Mouse (Mus musculus) c-Kit-negative CD71-positive TER-119-positive erythroid progenitor cells, embryonic 14.5 days (primary cell): Measurements from ENCODE around the gene Jtb.

Source experiments
- DNase-seq: peaks from one replicate; pipeline ENCODE4 v3.0.0-alpha.2; 2013; ENCODE audit warnings: low read depth, low spot score

Jtb gene

DNA sequence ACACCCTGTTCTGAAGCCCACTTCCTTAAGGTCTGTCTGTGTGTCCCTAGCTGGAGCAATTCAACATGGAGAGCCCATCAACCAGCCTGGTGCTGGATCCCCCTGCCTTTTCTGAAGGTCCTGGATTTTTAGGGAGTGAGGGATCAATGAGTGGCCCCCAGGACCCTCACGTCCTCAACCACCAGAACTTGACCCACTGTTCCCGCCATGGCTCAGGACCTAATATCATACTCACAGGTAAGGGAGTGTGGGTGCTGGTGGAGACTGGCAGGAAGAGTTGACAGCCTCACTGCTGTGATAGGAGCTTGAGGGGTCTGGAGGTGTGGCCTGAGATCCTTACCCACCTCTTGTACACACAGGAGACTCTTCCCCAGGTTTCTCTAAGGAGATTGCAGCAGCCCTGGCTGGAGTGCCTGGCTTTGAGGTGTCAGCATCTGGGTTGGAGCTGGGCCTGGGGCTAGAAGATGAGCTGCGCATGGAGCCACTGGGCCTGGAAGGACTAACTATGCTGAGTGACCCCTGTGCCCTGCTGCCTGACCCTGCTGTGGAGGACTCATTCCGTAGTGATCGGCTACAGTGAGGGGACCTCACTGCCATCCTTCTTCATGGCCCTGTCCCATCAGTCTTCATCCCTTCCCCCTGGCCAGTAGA, 31.8 kb downstream of the Jtb start:
- DNase-seq: no peak

DNA sequence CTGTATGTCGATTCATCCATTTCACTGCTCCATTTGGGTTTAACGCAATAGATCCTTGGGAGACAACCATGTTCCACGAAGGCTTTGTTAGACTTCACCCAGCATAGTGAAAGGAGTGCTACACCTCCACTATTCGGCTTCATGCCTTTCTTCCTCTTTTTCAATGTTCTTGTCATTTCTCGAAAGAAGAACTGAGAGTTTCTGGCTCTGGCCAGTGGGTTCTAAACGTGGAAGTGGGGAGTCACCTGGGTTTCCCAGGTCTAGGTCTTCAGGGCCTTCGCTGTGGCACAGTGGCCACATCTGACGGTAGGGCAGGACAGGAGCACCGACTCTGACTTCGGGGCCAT, 33.3 kb downstream of the Jtb start:
- DNase-seq: no peak

- DNase-seq: peak; percentile 68
Measured at GRCm38 (mm10) chr3:90265034-90265931, 33.9 kb downstream of the Jtb start, which contains the start of gene Dennd4b. Gene Dennd4b, plus strand, starts transcription at chr3:90265185.

DNA sequence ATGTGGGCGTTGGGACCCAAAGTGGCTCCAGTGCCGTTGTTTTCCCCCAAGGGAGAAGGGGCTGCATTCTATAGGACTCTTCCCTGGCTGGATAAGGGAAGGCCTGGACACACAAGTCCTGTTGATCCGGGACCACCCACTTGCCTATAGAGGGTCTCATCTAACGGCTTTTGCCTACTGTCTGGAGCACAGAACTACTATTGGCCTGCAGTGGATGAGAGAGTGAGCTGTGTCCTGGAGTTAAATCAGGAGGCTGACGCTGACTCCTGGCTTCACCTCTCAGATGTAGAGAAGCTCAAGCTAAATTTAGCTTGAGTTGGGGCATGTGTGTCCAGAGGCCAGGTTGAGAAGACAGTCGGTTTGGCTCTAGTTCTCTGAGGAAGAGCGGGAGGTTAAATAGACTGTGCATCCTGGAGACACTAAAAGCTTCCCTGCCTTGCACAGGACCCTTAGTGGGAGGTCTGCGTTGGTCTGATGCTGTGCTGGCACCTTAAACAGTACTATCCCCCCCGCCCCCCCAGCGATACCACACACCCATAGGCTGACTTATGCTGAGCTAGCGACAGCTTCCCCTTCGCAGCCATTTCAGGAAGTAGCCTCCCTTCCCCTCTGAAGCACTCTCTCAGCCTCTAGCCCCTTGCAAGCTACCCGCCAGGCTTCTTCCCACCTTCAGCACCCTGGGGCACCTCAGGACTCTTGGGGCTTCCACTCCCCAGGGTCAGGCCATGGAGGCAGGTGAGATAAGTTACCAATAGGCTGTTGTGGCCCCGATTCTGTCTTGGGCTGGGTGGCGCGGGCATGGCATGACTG, 34.7 kb downstream of the Jtb start:
- no peak for DNase-seq

DNA sequence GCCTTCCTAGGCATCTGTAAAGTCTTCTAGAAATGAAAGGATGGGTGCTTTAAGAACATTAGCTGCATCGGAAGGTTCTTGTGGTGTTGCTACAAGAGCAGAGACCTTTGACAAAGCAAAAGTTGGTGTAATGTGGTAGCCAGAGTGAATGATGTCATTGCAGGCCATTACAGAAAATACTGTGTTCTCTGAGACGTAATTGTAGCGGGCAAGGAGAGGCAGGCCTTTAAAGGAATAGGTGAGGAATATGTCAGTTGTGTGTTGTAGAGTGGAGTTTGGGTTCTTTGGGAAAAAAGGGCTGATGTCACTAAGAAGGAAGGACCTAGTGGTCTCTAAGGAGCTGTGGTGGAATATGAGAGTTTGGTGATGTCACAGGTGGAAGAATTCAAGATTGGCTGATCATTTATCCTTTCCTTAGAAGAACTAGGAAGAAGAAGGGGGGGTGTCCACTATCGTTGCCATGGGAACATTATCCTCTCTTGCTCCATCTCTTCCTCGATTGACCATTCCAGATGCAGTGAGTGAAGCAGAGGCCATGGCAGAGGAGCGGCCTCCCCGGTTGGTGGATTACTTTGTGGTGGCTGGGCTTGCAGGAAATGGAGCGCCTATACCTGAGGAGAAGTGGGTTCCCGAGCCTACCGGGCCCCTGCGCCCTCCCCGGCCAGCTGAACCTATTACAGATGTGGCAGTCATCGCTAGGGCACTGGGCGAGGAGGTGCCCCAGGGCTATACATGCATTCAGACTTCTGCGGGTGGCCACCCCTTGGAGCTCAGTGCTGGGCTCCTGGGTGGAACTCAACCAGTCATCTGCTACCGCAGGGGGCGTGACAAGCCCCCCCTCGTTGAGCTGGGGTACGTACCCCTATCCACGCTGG, 35.7 kb downstream of the Jtb start:
- DNase-seq: no peak

GRCm38 (mm10) chr3:90268190-90268589, 36.8 kb downstream of the Jtb start:
- no peak for DNase-seq

GRCm38 (mm10) chr3:90268971-90269370, 37.6 kb downstream of the Jtb start:
- DNase-seq: no peak

- DNase-seq: no peak
Measured at GRCm38 (mm10) chr3:90270784-90271183, 39.4 kb downstream of the Jtb start.

DNA sequence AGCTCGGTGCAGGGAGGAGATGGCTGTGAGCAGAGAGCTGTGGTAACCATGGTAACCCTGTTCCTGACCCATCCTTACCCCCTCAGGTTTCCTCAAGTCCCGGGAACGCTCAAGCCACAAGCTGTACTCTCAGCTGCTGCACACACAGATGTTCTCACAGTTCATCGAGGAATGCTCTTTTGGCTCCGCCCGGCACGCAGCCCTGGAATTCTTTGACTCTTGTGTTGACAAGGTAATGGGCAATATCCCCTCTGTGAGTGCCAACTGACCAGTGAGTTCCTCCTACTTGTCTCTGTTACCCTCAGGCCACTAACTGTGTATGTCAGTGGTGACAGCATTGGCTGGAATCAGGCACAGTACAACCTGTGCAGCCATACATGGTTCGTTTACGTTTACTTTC, 40.8 kb downstream of the Jtb start:
- DNase-seq: no peak

- no peak for DNase-seq
Measured at GRCm38 (mm10) chr3:90273855-90274254, 42.5 kb downstream of the Jtb start.

- no peak for DNase-seq
Measured at GRCm38 (mm10) chr3:90275286-90275685, 43.9 kb downstream of the Jtb start.

DNA sequence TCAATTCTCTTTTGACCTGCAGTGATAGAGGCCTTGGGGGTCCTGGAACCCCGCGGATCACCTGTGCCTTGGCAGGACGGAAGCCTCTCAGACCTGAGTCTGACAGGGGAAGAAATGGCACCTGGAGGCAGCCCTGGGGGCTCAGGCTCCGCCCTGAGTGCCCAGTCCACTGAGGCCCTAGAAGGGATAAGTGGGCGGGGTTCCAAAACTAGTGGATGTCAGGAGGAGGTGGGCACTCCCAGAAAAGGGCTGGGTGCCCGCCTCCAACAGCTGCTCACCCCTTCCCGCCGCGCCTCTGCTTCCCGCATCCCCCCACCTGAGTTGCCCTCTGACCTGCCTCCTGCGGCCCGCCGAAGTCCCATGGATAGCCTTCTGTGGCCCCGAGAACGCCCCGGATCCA, 45.5 kb downstream of the Jtb start:
- no peak for DNase-seq

- DNase-seq: no peak
Measured at GRCm38 (mm10) chr3:90277793-90278192, 46.4 kb downstream of the Jtb start.

GRCm38 (mm10) chr3:90278211-90278610, 46.8 kb downstream of the Jtb start:
- DNase-seq: no peak

GRCm38 (mm10) chr3:90279216-90279615, 47.8 kb downstream of the Jtb start:
- no peak for DNase-seq

DNA sequence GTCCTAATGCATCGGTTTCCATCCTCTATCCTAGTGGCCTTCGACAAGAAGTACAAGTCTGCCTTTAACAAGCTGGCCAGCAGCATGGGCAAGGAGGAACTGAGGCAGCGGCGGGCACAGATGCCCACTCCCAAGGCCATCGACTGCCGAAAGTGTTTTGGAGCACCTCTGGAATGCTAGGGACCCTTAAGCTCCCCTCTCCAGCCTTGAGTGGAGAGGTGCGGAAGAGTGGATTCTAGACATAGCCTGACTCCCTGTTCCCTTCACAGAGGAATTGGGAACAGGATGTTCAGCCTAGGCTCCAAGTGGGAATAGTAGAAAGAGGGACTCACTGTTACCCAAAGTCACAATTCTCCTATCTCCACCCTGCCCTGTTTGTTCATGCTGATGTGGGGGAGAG, 48.3 kb downstream of the Jtb start:
- no peak for DNase-seq

GRCm38 (mm10) chr3:90280708-90281107, 49.3 kb downstream of the Jtb start:
- no peak for DNase-seq

DNA sequence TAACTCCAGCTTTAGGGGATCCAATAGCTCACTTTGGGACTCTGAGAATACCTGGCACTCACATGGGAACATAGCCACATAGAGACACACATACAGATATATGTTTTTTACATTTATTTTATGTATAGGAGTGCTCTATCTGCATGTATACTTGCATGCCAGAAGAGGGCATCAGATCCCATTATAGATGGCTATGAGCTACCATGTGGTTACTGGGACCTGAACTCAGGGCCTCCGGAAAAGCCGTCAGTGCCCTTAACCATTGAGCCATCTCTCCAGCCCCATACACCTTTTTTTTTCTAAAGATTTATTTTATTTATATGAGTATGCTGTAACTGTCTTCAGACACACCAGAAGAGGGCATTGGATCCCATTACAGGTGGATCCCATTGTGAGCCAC, 52.8 kb downstream of the Jtb start:
- DNase-seq: no peak
